In the genomic region with DNA sequence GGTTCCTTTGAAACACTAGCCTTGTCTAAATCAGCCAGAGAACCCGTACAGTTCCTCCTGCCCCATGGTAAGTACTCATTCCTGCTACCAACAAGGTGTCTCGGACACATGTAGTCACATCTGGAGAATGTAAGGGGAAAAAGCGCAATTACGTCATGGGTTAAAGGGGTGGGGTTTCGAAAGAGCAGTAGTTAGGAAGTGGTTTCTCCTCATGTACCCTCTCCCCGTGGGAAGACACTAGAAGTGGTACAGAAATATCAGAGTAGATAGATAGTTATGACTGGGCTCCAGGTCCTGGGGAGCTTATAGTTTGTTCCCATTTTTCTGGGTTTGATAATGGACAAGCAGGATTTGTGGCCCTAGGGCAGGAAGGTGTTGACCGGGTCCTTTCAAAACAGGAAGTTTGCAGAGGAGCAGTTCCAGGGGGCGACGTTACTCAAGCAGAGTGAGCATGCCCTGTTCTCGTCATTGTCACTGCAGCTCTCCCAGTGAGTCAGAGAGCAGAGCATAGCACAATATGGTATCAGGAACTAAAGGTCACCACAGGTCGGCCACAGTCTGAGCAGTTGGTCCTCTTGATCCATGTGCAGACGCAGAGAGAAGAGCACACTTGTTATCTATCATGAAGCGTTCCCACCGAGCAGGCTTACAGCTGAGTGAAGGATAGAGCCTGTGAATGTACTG, we compare ENCODE assay signal across 8 mouse cellular contexts. TPM values are rescaled to one million over a fixed set of nuclear protein-coding genes. Genes with fewer than 3 reads are reported as not detected.
A peak's percentile ranks its signal among the peaks of the same experiment; 100 is the strongest.
DNase-seq lines count a peak whose midpoint lies in the region.

No protein-coding gene starts in this region.

- DNase-seq in adrenal gland, postnatal 14 days, result peak; percentile 28
- DNase-seq in adrenal gland, adult 18-20 months (ENCODE audit: low spot score in 2 of 2), result no peak
- DNase-seq in kidney, postnatal 36 days, result peak; percentile 19 to 34
- DNase-seq in kidney, adult 8-10 months, result no peak
- peak; percentile 16 for DNase-seq in c-Kit-positive CD71-negative TER-119-negative erythroid progenitor cells, embryonic 14.5 days (ENCODE audit: low read depth)
- peak; percentile 14 to 27 for DNase-seq in monocyte, adult 2 months (ENCODE audit: low read depth in 1 of 2, low spot score in 2 of 2)
- no peak for DNase-seq in ovary, postnatal 36 days (ENCODE audit: low spot score)
- DNase-seq in heart, adult 18-20 months, result no peak

RNA-seq across cellular contexts. Expression of a gene that starts 30.1 kb away (rescaled TPM):
- total RNA-seq in adrenal gland, postnatal 14 days (2021), result 76.7 and 88.7 TPM in 2 replicates
- 10 to 100 TPM; 41.4 to 61.9 TPM for total RNA-seq in adrenal gland, adult 18-20 months (2021)
- total RNA-seq in heart, adult 18-20 months (2021), result 10 to 100 TPM; 83.9 to 91.3 TPM

Comparison
In these comparisons a context has a peak if more than half of its experiments do, and no peak if none do; other contexts are left out.
1. DNase-seq: peak in adrenal gland, postnatal 14 days (single experiment), kidney, postnatal 36 days (2 of 2), c-Kit-positive CD71-negative TER-119-negative erythroid progenitor cells, embryonic 14.5 days (single experiment) and monocyte, adult 2 months (2 of 2); none in adrenal gland, adult 18-20 months (0 of 2), kidney, adult 8-10 months (0 of 2), ovary, postnatal 36 days (single experiment) and heart, adult 18-20 months (0 of 2).